Mouse (Mus musculus) liver, embryonic 11.5 days (tissue): ENCODE measurements around the gene Arid1a. TPM values are rescaled to one million over a fixed set of nuclear protein-coding genes. Genes with fewer than 3 reads are reported as not detected.

ENCODE experiments used
- ATAC-seq: fragments of 200-750 bp; cut with Nextera tagmentation; replicated peaks from 2 replicates; pipeline ENCODE4 v1.8.0; 2017; ENCODE audit warnings: moderate number of reproducible peaks, mild to moderate bottlenecking, moderate TSS enrichment, moderate library complexity; ENCODE audit not compliant: low FRiP score
- DNase-seq: peaks from one replicate; pipeline ENCODE4 v3.0.0-alpha.2; 2017; ENCODE audit warnings: low spot score
- H3K27ac ChIP-seq: fragments of 300-500 bp; sonication (generic); 2 replicates; pipeline ENCODE4 v1.5.1; 2014; ENCODE audit warnings: mild to moderate bottlenecking, low read depth, low read length, control low read depth
- H3K27me3 ChIP-seq: fragments of 300-500 bp; sonication (generic); replicated peaks from 2 replicates; pipeline ENCODE4 v1.6.1; 2014; ENCODE audit warnings: low read length, mixed read lengths; ENCODE audit not compliant: control insufficient read depth, insufficient read depth
- H3K36me3 ChIP-seq: fragments of 300-500 bp; sonication (generic); 2 replicates; pipeline ENCODE4 v1.6.1; 2014; ENCODE audit warnings: mild to moderate bottlenecking, low read length, moderate library complexity, mixed read lengths; ENCODE audit not compliant: control insufficient read depth, insufficient read depth
- H3K4me1 ChIP-seq: fragments of 300-500 bp; sonication (generic); replicated peaks from 2 replicates; pipeline ENCODE4 v1.6.1; 2014; ENCODE audit warnings: low read length, mixed read lengths; ENCODE audit not compliant: control insufficient read depth, insufficient read depth
- H3K4me2 ChIP-seq: fragments of 300-500 bp; sonication (generic); 2 replicates; pipeline ENCODE4 v1.6.1; 2014; ENCODE audit warnings: mild to moderate bottlenecking, control low read depth, moderate library complexity
- H3K4me3 ChIP-seq: fragments of 300-500 bp; sonication (generic); 2 replicates; pipeline ENCODE4 v1.5.1; 2014; ENCODE audit warnings: low read depth, low read length, control low read depth
- H3K9ac ChIP-seq: fragments of 300-500 bp; sonication (generic); 2 replicates; pipeline ENCODE4 v1.6.1; 2014; ENCODE audit warnings: low read depth, low read length, control low read depth
- H3K9me3 ChIP-seq: fragments of 300-500 bp; sonication (generic); 2 replicates; pipeline ENCODE4 v1.6.1; 2016; ENCODE audit warnings: low read length, inconsistent platforms, mixed read lengths; ENCODE audit not compliant: control insufficient read depth
- WGBS: fragments of 180-500 bp; shearing (Covaris S2); extraction: QIAGEN DNeasy Blood & Tissue Kit; methylation state at CpG from one replicate; pipeline ENCODE4 v1.1.7; 2014; 5-methylcytosine and 5-hydroxymethylcytosine counted together
- polyA plus RNA-seq: library from polyadenylated mRNA; unstranded; fragments of >200 nt; fragmentation: Nextera tagmentation; extraction: Ambion mirVana; gene quantifications from 2 replicates; pipeline ENCODE4 v1.2.1, GENCODE M21; 2014

The Arid1a gene
- polyA plus RNA-seq, 1 experiment from 2014 or later: 32.4 TPM

- Histone ChIP-seq H3K4me3 (no peak overlapping the region), H3K27me3 (no peaks in the 10 kb centered on the region), H3K9me3 (no peaks in the 10 kb centered on the region), H3K36me3 (peaks cover 87% of the 10 kb centered on the region), H3K4me2 (no peak overlapping the region), H3K27ac (no peak overlapping the region), H3K9ac (no peak overlapping the region), H3K4me1 (peaks cover 8% of the 10 kb centered on the region; the same call in 1 of the 2 replicates)
- 80% methylated on average over 7 of the region's 7 CpGs for WGBS
- DNase-seq (no peak), ATAC-seq (no peak)
Observed at GRCm38 (mm10) chr4:133688417-133689067, 68.0 kb downstream of the Arid1a start.

- Histone ChIP-seq H3K4me3 (no peak overlapping the region), H3K27me3 (no peaks in the 10 kb centered on the region), H3K36me3 (peaks cover 75% of the 10 kb centered on the region), H3K9ac (no peak overlapping the region), H3K4me2 (no peak overlapping the region), H3K4me1 (peaks cover 13% of the 10 kb centered on the region), H3K9me3 (no peaks in the 10 kb centered on the region), H3K27ac (no peak overlapping the region)
- no peak for ATAC-seq
- WGBS: 86% methylated on average over 5 of the region's 5 CpGs
- DNase-seq: no peak
Observed at GRCm38 (mm10) chr4:133687126-133687525, 69.4 kb downstream of the Arid1a start.

- Histone ChIP-seq H3K27ac (no peak overlapping the region), H3K9ac (no peak overlapping the region), H3K27me3 (no peaks in the 10 kb centered on the region), H3K4me2 (no peak overlapping the region), H3K36me3 (peaks cover 74% of the 10 kb centered on the region), H3K4me1 (peaks cover 18% of the 10 kb centered on the region), H3K9me3 (no peaks in the 10 kb centered on the region), H3K4me3 (no peak overlapping the region)
- ATAC-seq (no peak), DNase-seq (no peak)
- WGBS: 92% methylated on average over 11 of the region's 11 CpGs
Observed at GRCm38 (mm10) chr4:133686512-133686911, 70.1 kb downstream of the Arid1a start.

GRCm38 (mm10) chr4:133680206-133680786, 76.3 kb downstream of the Arid1a start:
- 89% methylated on average over 14 of the region's 14 CpGs for WGBS
- H3K4me2 ChIP-seq: no peak overlapping the region
- ATAC-seq (no peak), DNase-seq (no peak)
- H3K4me3 ChIP-seq: no peak overlapping the region
- H3K4me1 ChIP-seq: peaks cover 37% of the 10 kb centered on the region
- no peaks in the 10 kb centered on the region for H3K9me3 ChIP-seq
- H3K27me3 ChIP-seq: no peaks in the 10 kb centered on the region
- no peak overlapping the region for H3K9ac ChIP-seq
- peaks cover 46% of the 10 kb centered on the region for H3K36me3 ChIP-seq
- no peak overlapping the region for H3K27ac ChIP-seq

- DNase-seq: no peak
Observed at GRCm38 (mm10) chr4:133679629-133680028, 76.9 kb downstream of the Arid1a start.

GRCm38 (mm10) chr4:133677266-133677665, 79.3 kb downstream of the Arid1a start:
- Histone ChIP-seq H3K27ac (no peak overlapping the region; the same call in 1 of the 2 replicates), H3K36me3 (peaks cover 27% of the 10 kb centered on the region), H3K4me2 (no peak overlapping the region), H3K9ac (no peak overlapping the region), H3K9me3 (no peaks in the 10 kb centered on the region), H3K27me3 (no peaks in the 10 kb centered on the region), H3K4me3 (no peak overlapping the region), H3K4me1 (peaks cover 49% of the 10 kb centered on the region)
- ATAC-seq: no peak
- no peak for DNase-seq
- 69% methylated on average over 7 of the region's 7 CpGs for WGBS

More at GRCm38 (mm10) chr4:133679629-133680028, 76.9 kb downstream of the Arid1a start:
- Histone ChIP-seq H3K4me1 (peaks cover 41% of the 10 kb centered on the region), H3K36me3 (peaks cover 40% of the 10 kb centered on the region), H3K27me3 (no peaks in the 10 kb centered on the region), H3K4me3 (no peak overlapping the region), H3K9ac (no peak overlapping the region), H3K27ac (no peak overlapping the region), H3K4me2 (no peak overlapping the region), H3K9me3 (no peaks in the 10 kb centered on the region)
- no peak for ATAC-seq
- WGBS: 88% methylated on average over 7 of the region's 7 CpGs

- Histone ChIP-seq H3K9ac (no peak overlapping the region), H3K27me3 (no peaks in the 10 kb centered on the region), H3K4me3 (no peak overlapping the region), H3K4me1 (peaks cover 47% of the 10 kb centered on the region), H3K9me3 (no peaks in the 10 kb centered on the region), H3K4me2 (peak overlapping the region; percentile 34), H3K27ac (peak overlapping the region; percentile 51; the same call in 1 of the 2 replicates), H3K36me3 (peaks cover 19% of the 10 kb centered on the region)
- WGBS: 35% methylated on average over 3 of the region's 3 CpGs
- DNase-seq: no peak
- no peak for ATAC-seq
Observed at GRCm38 (mm10) chr4:133676189-133676588, 80.4 kb downstream of the Arid1a start.

- WGBS: 23% methylated on average over 5 of the region's 5 CpGs
- Histone ChIP-seq H3K4me2 (peak overlapping the region; percentile 34), H3K27me3 (no peaks in the 10 kb centered on the region), H3K9ac (no peak overlapping the region), H3K27ac (peak overlapping the region; percentile 51), H3K4me1 (peaks cover 52% of the 10 kb centered on the region), H3K4me3 (no peak overlapping the region), H3K36me3 (peaks cover 13% of the 10 kb centered on the region), H3K9me3 (no peaks in the 10 kb centered on the region)
- DNase-seq (peak; percentile 61), ATAC-seq (no peak)
Observed at GRCm38 (mm10) chr4:133675594-133676016, 81.0 kb downstream of the Arid1a start.

GRCm38 (mm10) chr4:133674331-133674695, 82.3 kb downstream of the Arid1a start:
- WGBS: 42% methylated on average over 8 of the region's 8 CpGs
- H3K4me2 ChIP-seq: peak overlapping the region; percentile 83
- DNase-seq: no peak
- H3K4me3 ChIP-seq: peak overlapping the region; percentile 73; the same call in 1 of the 2 replicates
- H3K9ac ChIP-seq: peak overlapping the region; percentile 30
- no peak for ATAC-seq
- H3K27me3 ChIP-seq: no peaks in the 10 kb centered on the region
- H3K9me3 ChIP-seq: no peaks in the 10 kb centered on the region
- H3K36me3 ChIP-seq: peaks cover 8% of the 10 kb centered on the region; the same call in 1 of the 2 replicates
- peaks cover 58% of the 10 kb centered on the region for H3K4me1 ChIP-seq
- H3K27ac ChIP-seq: peak overlapping the region; percentile 100
